8 mouse cellular contexts compared by ENCODE assay signal in genomic region chr7:45704730-45705442, GRCm38 (mm10). TPM values are rescaled to one million over a fixed set of nuclear protein-coding genes. Genes with fewer than 3 reads are reported as not detected.
DNase-seq lines count a peak whose midpoint lies in the region; ATAC-seq lines count a peak whose summit lies in the region.

TSS of gene Dbp (plus strand) at chr7:45705088.

- WGBS in hindbrain, embryonic 13.5 days, result under 1% methylated on average over 36 of the region's 36 CpGs

- H3K9me3 ChIP-seq in hindbrain, embryonic 13.5 days, result no peaks in the 10 kb centered on the region

- H3K9ac ChIP-seq in hindbrain, embryonic 13.5 days, result peak within 1 kb of the TSS; percentile 80

- H3K27ac ChIP-seq in hindbrain, embryonic 13.5 days, result peak within 1 kb of the TSS; percentile 94

- peak within 1 kb of the TSS; percentile 97 for H3K4me2 ChIP-seq in hindbrain, embryonic 13.5 days

- peak within 1 kb of the TSS; percentile 58 for H3K4me3 ChIP-seq in hindbrain, embryonic 13.5 days

- H3K27me3 ChIP-seq in hindbrain, embryonic 13.5 days, result 0 out of 2 replicates have a peak, but pooled peaks cover 6% of the 10 kb centered on the region

- peaks cover 3% of the 10 kb centered on the region; the same call in 1 of the 2 replicates for H3K36me3 ChIP-seq in hindbrain, embryonic 13.5 days

- DNase-seq in NIH3T3 (ENCODE audit: low read depth), result peak; percentile 99
- DNase-seq in cerebellum, postnatal 14 days, result peak; percentile 98 to 99
- peak; percentile 99 to 100 for DNase-seq in frontal cortex, postnatal 14 days (ENCODE audit: low spot score in 2 of 2)
- peak; percentile 99 to 100 for DNase-seq in layer of hippocampus, postnatal 36 days
- peak; percentile 100 for DNase-seq in lung, postnatal 36 days
- peak; percentile 100 for DNase-seq in retina, postnatal 1 day
- peak; percentile 95 to 99 for DNase-seq in urinary bladder, adult 18-20 months (ENCODE audit: low spot score in 2 of 2)

- peaks cover 88% of the 10 kb centered on the region for H3K4me1 ChIP-seq in hindbrain, embryonic 13.5 days (replicated peaks)

- ATAC-seq in hindbrain, embryonic 13.5 days (ENCODE audit: low FRiP score), result peak; percentile 82

RNA-seq across cellular contexts. Expression of gene Dbp, which starts in this region (rescaled TPM):
- 2.9 and 3.6 TPM in 2 replicates for polyA plus RNA-seq in hindbrain, embryonic 13.5 days (2015; fragmentation: Nextera tagmentation; extraction: Ambion mirVana)
- 10 to 100 TPM; 49.8 to 51.5 TPM for total RNA-seq in layer of hippocampus, postnatal 36 days (2021)

Comparison
In these comparisons a context has a peak if more than half of its experiments do, and no peak if none do; other contexts are left out.
1. Peak in every context shown above with its lines: DNase-seq, ATAC-seq, H3K4me3 ChIP-seq and H3K27ac ChIP-seq.